Mouse (Mus musculus) monocyte, adult 2 months (primary cell): ENCODE data around the gene Recql5.

Source experiments
- DNase-seq, 2 experiments: peaks; one replicate each; pipeline ENCODE4 v3.0.0; 2022; ENCODE audit warnings: low spot score in 2 of 2, low read depth in 1 of 2

The Recql5 gene

GRCm38 (mm10) chr11:115933108-115933746, at the start of gene Recql5, which contains the start of gene Sap30bp:
Gene Recql5 (minus strand): TSS chr11:115933477.
Gene Sap30bp (plus strand): TSS chr11:115933282.
- DNase-seq, result peak; percentile 95 to 96

- no peak for DNase-seq
Observed at GRCm38 (mm10) chr11:115982472-115982871, 49.2 kb upstream of the Recql5 start.

- DNase-seq, result no peak
Observed at GRCm38 (mm10) chr11:115975544-115975943, 42.3 kb upstream of the Recql5 start.

GRCm38 (mm10) chr11:115975083-115975420, 41.8 kb upstream of the Recql5 start:
- DNase-seq, result no peak

GRCm38 (mm10) chr11:115974309-115975082, 41.2 kb upstream of the Recql5 start, which contains the start of gene Itgb4:
Gene Itgb4 (plus strand): TSS chr11:115974709.
- DNase-seq, result no peak

- no peak for DNase-seq
Observed at GRCm38 (mm10) chr11:115971016-115971415, 37.7 kb upstream of the Recql5 start.

GRCm38 (mm10) chr11:115970006-115970673, 36.9 kb upstream of the Recql5 start:
- DNase-seq, result no peak

GRCm38 (mm10) chr11:115968731-115969405, 35.6 kb upstream of the Recql5 start:
- no peak for DNase-seq

GRCm38 (mm10) chr11:115964977-115965604, 31.8 kb upstream of the Recql5 start:
- no peak for DNase-seq

GRCm38 (mm10) chr11:115962651-115963412, 29.6 kb upstream of the Recql5 start:
- DNase-seq, result no peak

- DNase-seq, result no peak
Observed at GRCm38 (mm10) chr11:115959018-115959417, 25.7 kb upstream of the Recql5 start.

GRCm38 (mm10) chr11:115957971-115958370, 24.7 kb upstream of the Recql5 start:
- DNase-seq, result no peak

- no peak for DNase-seq
Observed at GRCm38 (mm10) chr11:115956453-115956852, 23.2 kb upstream of the Recql5 start.

GRCm38 (mm10) chr11:115955195-115955858, 22.1 kb upstream of the Recql5 start:
- DNase-seq, result no peak

- no peak for DNase-seq
Observed at GRCm38 (mm10) chr11:115954712-115955111, 21.4 kb upstream of the Recql5 start.

GRCm38 (mm10) chr11:115950719-115951118, 17.4 kb upstream of the Recql5 start:
- DNase-seq, result no peak

GRCm38 (mm10) chr11:115948316-115948715, 15.0 kb upstream of the Recql5 start:
- no peak for DNase-seq

GRCm38 (mm10) chr11:115946221-115946828, 13.0 kb upstream of the Recql5 start:
- no peak for DNase-seq

GRCm38 (mm10) chr11:115945247-115945646, 12.0 kb upstream of the Recql5 start:
- DNase-seq, result no peak
